Mouse (Mus musculus) cerebellum, postnatal 10 days (tissue): ENCODE results near the gene Wwox.
"Not testable (repeated sequence)": the region's sequence is repeated elsewhere in the genome, so short reads cannot be mapped to it uniquely, and the experiment has no call there.

Source experiments
- DNase-seq, 2 experiments: peaks; one replicate each; pipeline ENCODE4 v3.0.0; 2021; ENCODE audit warnings: mixed read lengths in 2 of 2

The Wwox gene

GRCm38 (mm10) chr8:114810470-114810869, 371.0 kb downstream of the Wwox start:
- no peak for DNase-seq

- no peak for DNase-seq
Observed at GRCm38 (mm10) chr8:114813830-114814229, 374.4 kb downstream of the Wwox start.

GRCm38 (mm10) chr8:114814769-114815736, 375.6 kb downstream of the Wwox start:
- no peak for DNase-seq

- DNase-seq = no peak
Observed at GRCm38 (mm10) chr8:114816343-114816742, 376.9 kb downstream of the Wwox start.

GRCm38 (mm10) chr8:114816949-114817348, 377.5 kb downstream of the Wwox start:
- DNase-seq = no peak

- DNase-seq = no peak
Observed at GRCm38 (mm10) chr8:114821543-114821942, 382.1 kb downstream of the Wwox start.

GRCm38 (mm10) chr8:114825460-114825859, 386.0 kb downstream of the Wwox start:
- DNase-seq = no peak

- DNase-seq = peak; percentile 65 to 70
Observed at GRCm38 (mm10) chr8:114826991-114827390, 387.5 kb downstream of the Wwox start.

- not testable (repeated sequence) for DNase-seq
Observed at GRCm38 (mm10) chr8:114827810-114828209, 388.4 kb downstream of the Wwox start.

GRCm38 (mm10) chr8:114831595-114831994, 392.1 kb downstream of the Wwox start:
- no peak for DNase-seq

GRCm38 (mm10) chr8:114832251-114832774, 392.9 kb downstream of the Wwox start:
- no peak for DNase-seq

GRCm38 (mm10) chr8:114834730-114835129, 395.3 kb downstream of the Wwox start:
- DNase-seq = peak; percentile 34 to 49

- DNase-seq = no peak
Observed at GRCm38 (mm10) chr8:114839998-114840397, 400.5 kb downstream of the Wwox start.

GRCm38 (mm10) chr8:114847666-114848065, 408.2 kb downstream of the Wwox start:
- no peak for DNase-seq

GRCm38 (mm10) chr8:114849461-114849860, 410.0 kb downstream of the Wwox start:
- no peak for DNase-seq

GRCm38 (mm10) chr8:114850014-114850870, 410.8 kb downstream of the Wwox start:
- DNase-seq = peak; percentile 17 to 18

GRCm38 (mm10) chr8:114853765-114854164, 414.3 kb downstream of the Wwox start:
- DNase-seq = no peak

GRCm38 (mm10) chr8:114855833-114856232, 416.4 kb downstream of the Wwox start:
- DNase-seq = no peak

GRCm38 (mm10) chr8:114865911-114866310, 426.5 kb downstream of the Wwox start:
- no peak for DNase-seq

GRCm38 (mm10) chr8:114869321-114869720, 429.9 kb downstream of the Wwox start:
- DNase-seq = no peak

GRCm38 (mm10) chr8:114870410-114870809, 431.0 kb downstream of the Wwox start:
- DNase-seq = no peak

- DNase-seq = peak in 1 of 2 experiments; percentile 29
Observed at GRCm38 (mm10) chr8:114872491-114872890, 433.0 kb downstream of the Wwox start.

- no peak for DNase-seq
Observed at GRCm38 (mm10) chr8:114875161-114875560, 435.7 kb downstream of the Wwox start.
